Mouse (Mus musculus) hindbrain, postnatal 0 days (tissue): ENCODE results near the gene Sorbs1. TPM values are rescaled to one million over a fixed set of nuclear protein-coding genes. Genes with fewer than 3 reads are reported as not detected.

Source experiments
- ATAC-seq: fragments of 200-750 bp; cut with Nextera tagmentation; 2 replicates; pipeline ENCODE4 v1.8.0; 2017; ENCODE audit warnings: mild to moderate bottlenecking, moderate TSS enrichment, moderate library complexity
- DNase-seq: peaks from one replicate; pipeline ENCODE4 v3.0.0-alpha.2; 2015; ENCODE audit warnings: low spot score
- H3K27ac ChIP-seq: fragments of 300-500 bp; sonication (generic); 2 replicates; pipeline ENCODE4 v1.5.1; 2014; ENCODE audit warnings: mild to moderate bottlenecking
- H3K27me3 ChIP-seq: fragments of 300-500 bp; sonication (generic); 2 replicates; pipeline ENCODE4 v1.6.1; 2014; ENCODE audit warnings: low read length, mixed read lengths; ENCODE audit not compliant: insufficient read depth
- H3K36me3 ChIP-seq: fragments of 300-500 bp; sonication (generic); 2 replicates; pipeline ENCODE4 v1.6.1; 2014; ENCODE audit warnings: low read length, mixed read lengths; ENCODE audit not compliant: insufficient read depth
- H3K4me1 ChIP-seq: fragments of 300-500 bp; sonication (generic); 2 replicates; pipeline ENCODE4 v1.6.1; 2014; ENCODE audit warnings: antibody characterized with exemption, low read length, mixed read lengths; ENCODE audit not compliant: insufficient read depth
- H3K4me2 ChIP-seq: fragments of 300-500 bp; sonication (generic); 2 replicates; pipeline ENCODE4 v1.6.1; 2014; ENCODE audit warnings: low read depth, mild to moderate bottlenecking, low read length, moderate library complexity, mixed read lengths
- H3K4me3 ChIP-seq: fragments of 300-500 bp; sonication (generic); 2 replicates; pipeline ENCODE4 v1.5.1; 2014; ENCODE audit warnings: low read length
- H3K9ac ChIP-seq: fragments of 300-500 bp; sonication (generic); replicated peaks from 2 replicates; pipeline ENCODE4 v1.6.1; 2014; ENCODE audit warnings: mild to moderate bottlenecking, low read length, moderate library complexity, mixed read lengths
- H3K9me3 ChIP-seq: fragments of 300-500 bp; sonication (generic); 2 replicates; pipeline ENCODE4 v1.6.1; 2016; ENCODE audit warnings: low read length, mixed read lengths
- CTCF ChIP-seq: IDR thresholded peaks from 2 replicates; pipeline ENCODE4 v1.5.1; 2016; ENCODE audit warnings: antibody characterized with exemption, control low read depth, low read depth
- WGBS: fragments of 180-500 bp; shearing (Covaris S2); extraction: QIAGEN DNeasy Blood & Tissue Kit; methylation state at CpG from one replicate; pipeline ENCODE4 v1.1.7; 2014; 5-methylcytosine and 5-hydroxymethylcytosine counted together
- polyA plus RNA-seq: library from polyadenylated mRNA; unstranded; fragments of >200 nt; fragmentation: Nextera tagmentation; extraction: Ambion mirVana; gene quantifications from 2 replicates; pipeline ENCODE4 v1.2.1, GENCODE M21; 2015
- total RNA-seq: library from RNA; depleted of rRNA; stranded (reverse); fragments of >200 nt; gene quantifications from 2 replicates; pipeline ENCODE4 v1.2.3, GENCODE M21; 2014

Gene Sorbs1
- total and polyA plus RNA-seq, 2 experiments from 2014 or later = 52.4 to 70.4 TPM

GRCm38 (mm10) chr19:40356536-40357522, 156.8 kb downstream of the Sorbs1 start:
- no peak for ATAC-seq
- no peak for DNase-seq
- Histone ChIP-seq H3K36me3 (peaks cover 4% of the 10 kb centered on the region; the same call in 1 of the 2 replicates), H3K27ac (no peak overlapping the region), H3K4me1 (peaks cover 1% of the 10 kb centered on the region; the same call in 1 of the 2 replicates), H3K27me3 (no peaks in the 10 kb centered on the region), H3K9ac (no peak overlapping the region), H3K9me3 (no peaks in the 10 kb centered on the region), H3K4me3 (no peak overlapping the region), H3K4me2 (no peak overlapping the region)
- WGBS = 81% methylated on average over 15 of the region's 15 CpGs
- no peak for TF ChIP-seq CTCF

GRCm38 (mm10) chr19:40355075-40355474, 158.5 kb downstream of the Sorbs1 start:
- no peak overlapping the region for H3K4me3 ChIP-seq
- no peak overlapping the region for H3K9ac ChIP-seq
- H3K27ac ChIP-seq = no peak overlapping the region
- no peak overlapping the region for H3K4me2 ChIP-seq
- H3K36me3 ChIP-seq = peaks cover 11% of the 10 kb centered on the region
- no peaks in the 10 kb centered on the region for H3K9me3 ChIP-seq
- no peak for ATAC-seq
- no peaks in the 10 kb centered on the region for H3K27me3 ChIP-seq
- TF ChIP-seq CTCF = no peak
- H3K4me1 ChIP-seq = no peaks in the 10 kb centered on the region
- DNase-seq = no peak
- WGBS = 96% methylated on average over 3 of the region's 3 CpGs

GRCm38 (mm10) chr19:40352006-40352405, 161.6 kb downstream of the Sorbs1 start:
- no peak overlapping the region for H3K9ac ChIP-seq
- peaks cover 5% of the 10 kb centered on the region; the same call in 1 of the 2 replicates for H3K4me1 ChIP-seq
- 80% methylated on average over 14 of the region's 14 CpGs for WGBS
- DNase-seq = no peak
- H3K27me3 ChIP-seq = no peaks in the 10 kb centered on the region
- H3K27ac ChIP-seq = no peak overlapping the region
- no peak for TF ChIP-seq CTCF
- H3K9me3 ChIP-seq = no peaks in the 10 kb centered on the region
- no peak overlapping the region for H3K4me3 ChIP-seq
- ATAC-seq = no peak
- no peak overlapping the region for H3K4me2 ChIP-seq
- H3K36me3 ChIP-seq = peaks cover 11% of the 10 kb centered on the region

GRCm38 (mm10) chr19:40350835-40351234, 162.7 kb downstream of the Sorbs1 start:
- 84% methylated on average over 4 of the region's 4 CpGs for WGBS
- Histone ChIP-seq H3K27me3 (no peaks in the 10 kb centered on the region), H3K4me2 (no peak overlapping the region), H3K27ac (no peak overlapping the region), H3K9ac (no peak overlapping the region), H3K4me1 (peaks cover 5% of the 10 kb centered on the region; the same call in 1 of the 2 replicates), H3K9me3 (no peaks in the 10 kb centered on the region), H3K36me3 (peaks cover 11% of the 10 kb centered on the region), H3K4me3 (no peak overlapping the region)
- ATAC-seq = no peak
- no peak for DNase-seq
- TF ChIP-seq CTCF = no peak

- H3K9ac ChIP-seq = no peak overlapping the region
- H3K27me3 ChIP-seq = no peaks in the 10 kb centered on the region
- no peak for TF ChIP-seq CTCF
- WGBS = 22% methylated on average over 16 of the region's 16 CpGs
- ATAC-seq (no peak; the same call in 1 of the 2 replicates), DNase-seq (no peak)
- H3K9me3 ChIP-seq = no peaks in the 10 kb centered on the region
- no peak overlapping the region for H3K4me3 ChIP-seq
- peaks cover 11% of the 10 kb centered on the region for H3K36me3 ChIP-seq
- H3K4me1 ChIP-seq = peaks cover 5% of the 10 kb centered on the region; the same call in 1 of the 2 replicates
- peak overlapping the region; percentile 1; the same call in 1 of the 2 replicates for H3K27ac ChIP-seq
- no peak overlapping the region for H3K4me2 ChIP-seq
Observed at GRCm38 (mm10) chr19:40349713-40350671, 163.6 kb downstream of the Sorbs1 start.

- no peak for TF ChIP-seq CTCF
- DNase-seq = no peak
- ATAC-seq = no peak
- H3K4me2 ChIP-seq = no peak overlapping the region
- H3K9me3 ChIP-seq = no peaks in the 10 kb centered on the region
- peak overlapping the region; percentile 77; the same call in 1 of the 2 replicates for H3K27ac ChIP-seq
- no peaks in the 10 kb centered on the region for H3K27me3 ChIP-seq
- no peak overlapping the region for H3K4me3 ChIP-seq
- peaks cover 5% of the 10 kb centered on the region; the same call in 1 of the 2 replicates for H3K4me1 ChIP-seq
- WGBS = 52% methylated on average over 3 of the region's 3 CpGs
- H3K9ac ChIP-seq = no peak overlapping the region
- peaks cover 11% of the 10 kb centered on the region for H3K36me3 ChIP-seq
Observed at GRCm38 (mm10) chr19:40349281-40349680, 164.3 kb downstream of the Sorbs1 start.
